Mouse (Mus musculus) ES-E14 (cell line): ENCODE measurements around the gene Tmem158. TPM values are rescaled to one million over a fixed set of nuclear protein-coding genes. Genes with fewer than 3 reads are reported as not detected.

Experiments used
- DNase-seq: peaks from one replicate; pipeline ENCODE4 v3.0.0-alpha.2; 2013; ENCODE audit warnings: low read depth, low spot score
- H3K27ac ChIP-seq: 2 replicates; pipeline ENCODE4 v1.5.1; 2012; ENCODE audit warnings: low read depth, mild to moderate bottlenecking, low read length, moderate library complexity, mixed read lengths; ENCODE audit not compliant: poor library complexity, insufficient read depth, severe bottlenecking
- H3K36me3 ChIP-seq: 2 replicates; pipeline ENCODE4 v1.6.1; 2012; ENCODE audit warnings: mild to moderate bottlenecking, low read length, moderate library complexity, mixed read lengths; ENCODE audit not compliant: control insufficient read depth, poor library complexity, insufficient read depth, severe bottlenecking
- H3K4me1 ChIP-seq, 2 experiments: fragments of 150-350 bp in 1 of 2; sonication (generic) in 1 of 2; 2 replicates each; pipeline ENCODE4 v1.6.1; 2012; ENCODE audit warnings: low read length in 2 of 2, mild to moderate bottlenecking in 1 of 2, mixed read lengths in 1 of 2; ENCODE audit not compliant: control insufficient read depth in 2 of 2, insufficient read depth in 2 of 2, poor library complexity in 1 of 2
- H3K4me3 ChIP-seq, 2 experiments: fragments of 150-350 bp in 1 of 2; sonication (generic) in 1 of 2; 2 replicates each; pipeline ENCODE4 v1.5.1; 2012; ENCODE audit warnings: low read length in 2 of 2, low read depth in 1 of 2, mild to moderate bottlenecking in 1 of 2, mixed read lengths in 1 of 2; ENCODE audit not compliant: insufficient read depth in 1 of 2, poor library complexity in 1 of 2, severe bottlenecking in 1 of 2
- H3K9ac ChIP-seq: 2 replicates; pipeline ENCODE4 v1.6.1; 2012; ENCODE audit warnings: low read depth, mild to moderate bottlenecking, low read length, mixed read lengths; ENCODE audit not compliant: poor library complexity, insufficient read depth, severe bottlenecking
- H3K9me3 ChIP-seq: fragments of 150-350 bp; sonication (generic); 2 replicates; pipeline ENCODE4 v1.6.1; 2012; ENCODE audit warnings: low read depth, mild to moderate bottlenecking, low read length; ENCODE audit not compliant: control insufficient read depth, insufficient read depth
- CHD2 ChIP-seq: IDR thresholded peaks from 2 replicates; pipeline ENCODE4 v1.6.1; 2014; ENCODE audit warnings: mild to moderate bottlenecking, low read depth, low read length, inconsistent platforms
- HCFC1 ChIP-seq: IDR thresholded peaks from 2 replicates; pipeline ENCODE4 v1.6.1; 2012; ENCODE audit warnings: low read length, inconsistent platforms, borderline replicate concordance; ENCODE audit not compliant: insufficient read depth
- MAFK ChIP-seq: IDR thresholded peaks from 2 replicates; pipeline ENCODE4 v1.6.1; 2014; ENCODE audit warnings: mild to moderate bottlenecking, low read depth, low read length, inconsistent platforms; ENCODE audit not compliant: insufficient read depth
- ZC3H11A ChIP-seq: IDR thresholded peaks from 2 replicates; pipeline ENCODE4 v1.6.1; 2012; ENCODE audit warnings: low read depth, mild to moderate bottlenecking, inconsistent platforms, low read length, borderline replicate concordance
- ZNF384 ChIP-seq: IDR thresholded peaks from 2 replicates; pipeline ENCODE4 v1.6.1; 2012; ENCODE audit warnings: low read depth, low read length, inconsistent platforms
- in situ Hi-C, 2 experiments: fragments of 600-800 bp; cut with MboI; formaldehyde crosslinking; loops; one replicate each; pipeline ENCODE4 v1.15.1; 2025; ENCODE audit warnings: low sequenced_read_pairs in 2 of 2, inconsistent platforms in 1 of 2; ENCODE audit not compliant: unreplicated experiment in 2 of 2
- total RNA-seq: library from RNA; depleted of rRNA; stranded (reverse); fragments of 300-350 nt; gene quantifications from 2 replicates; pipeline ENCODE4 v1.2.3, GENCODE M21; 2012

Tmem158 gene
- total RNA-seq, 1 experiment, result 4.8 TPM

DNA sequence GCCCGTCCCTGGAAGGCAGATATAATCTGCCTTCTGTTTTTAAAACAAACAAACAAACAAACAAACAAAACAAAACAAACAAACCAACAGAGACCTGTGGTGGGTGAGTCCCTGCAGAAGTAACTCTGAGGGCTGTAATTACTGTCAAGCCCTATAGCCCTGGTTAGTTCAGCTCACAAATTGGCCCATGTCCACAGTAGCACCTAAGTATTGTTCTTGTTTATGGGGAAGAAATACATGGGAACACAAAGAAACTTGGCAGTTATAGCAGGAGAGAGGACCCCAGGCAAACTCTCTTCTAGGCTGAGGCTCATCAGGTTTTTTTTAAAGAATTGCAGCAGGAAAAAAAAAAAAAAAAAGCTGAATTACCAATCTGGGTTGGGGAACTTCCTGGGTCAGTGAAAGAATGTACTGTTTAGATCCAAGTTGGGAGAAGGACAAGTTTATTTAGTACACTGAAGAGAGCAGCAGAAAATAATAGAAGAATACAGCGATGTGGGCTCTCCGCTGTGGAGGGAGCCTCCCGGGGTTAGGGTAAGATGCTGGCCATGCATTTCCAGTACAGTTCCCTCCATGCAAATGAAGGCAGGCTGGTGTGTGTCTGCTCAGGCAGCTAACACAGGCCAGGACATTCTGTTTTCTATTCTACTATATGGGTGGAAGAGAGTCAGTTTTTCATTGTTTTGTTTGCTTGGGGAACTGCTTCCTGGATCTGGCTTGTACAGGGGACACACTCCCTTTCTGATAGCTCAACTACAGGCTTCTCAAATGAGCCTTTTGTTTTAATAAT lies 22.1 kb downstream of the Tmem158 start:
- no peaks in the 10 kb centered on the region for H3K36me3 ChIP-seq
- H3K9ac ChIP-seq, result no peak overlapping the region
- no peak overlapping the region for H3K27ac ChIP-seq
- peaks cover 0 to 6% of the 10 kb centered on the region in 2 experiments; a peak in 1 of 4 replicates for H3K4me1 ChIP-seq
- no peaks in the 10 kb centered on the region for H3K9me3 ChIP-seq
- in situ Hi-C loops, result no loop called here
- DNase-seq, result no peak
- TF ChIP-seq ZNF384, result 0 out of 2 replicates have a peak, but pooled peaks have one; percentile 18
- TF ChIP-seq HCFC1, result no peak
- H3K4me3 ChIP-seq, result no peak overlapping the region

DNA sequence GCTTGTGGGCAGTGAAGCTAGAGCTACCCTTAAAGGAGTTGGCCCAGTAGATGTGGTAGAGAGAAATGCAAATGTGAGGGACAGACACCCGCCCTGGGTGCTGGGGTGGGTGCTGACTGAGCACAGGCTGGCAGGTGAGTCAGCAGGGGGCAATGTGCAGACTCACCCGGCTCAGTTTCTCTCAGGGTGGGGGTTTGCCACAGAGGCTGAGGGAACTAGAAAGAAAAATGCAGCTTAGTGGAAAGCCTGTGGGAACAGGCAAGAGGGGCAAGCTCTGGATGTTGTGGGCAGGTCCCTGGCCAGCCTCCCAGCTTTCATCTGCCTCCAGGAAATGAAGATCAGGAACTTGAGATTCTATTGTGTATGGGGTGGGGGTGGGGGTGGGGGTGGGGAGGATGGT lies 22.8 kb downstream of the Tmem158 start:
- no peaks in the 10 kb centered on the region for H3K9me3 ChIP-seq
- peaks cover 0 to 6% of the 10 kb centered on the region in 2 experiments; a peak in 1 of 4 replicates for H3K4me1 ChIP-seq
- H3K36me3 ChIP-seq, result no peaks in the 10 kb centered on the region
- no peak for TF ChIP-seq ZC3H11A
- TF ChIP-seq MAFK, result no peak
- TF ChIP-seq CHD2, result no peak
- no peak for TF ChIP-seq HCFC1
- no peak overlapping the region for H3K27ac ChIP-seq
- no peak overlapping the region for H3K4me3 ChIP-seq
- no peak overlapping the region for H3K9ac ChIP-seq
- no peak for DNase-seq
- in situ Hi-C loops, result no loop called here

- peaks cover 0 to 6% of the 10 kb centered on the region in 2 experiments; a peak in 1 of 4 replicates for H3K4me1 ChIP-seq
- no peaks in the 10 kb centered on the region for H3K9me3 ChIP-seq
- no peak overlapping the region for H3K4me3 ChIP-seq
- no peak for DNase-seq
- H3K27ac ChIP-seq, result no peak overlapping the region
- in situ Hi-C loops, result no loop called here
- TF ChIP-seq CHD2 (no peak), MAFK (no peak), ZNF384 (no peak), ZC3H11A (no peak), HCFC1 (no peak)
- H3K9ac ChIP-seq, result no peak overlapping the region
- H3K36me3 ChIP-seq, result no peaks in the 10 kb centered on the region
These were observed 24.9 kb downstream of the Tmem158 start for GRCm38 (mm10) chr9:123235621-123236020.

DNA sequence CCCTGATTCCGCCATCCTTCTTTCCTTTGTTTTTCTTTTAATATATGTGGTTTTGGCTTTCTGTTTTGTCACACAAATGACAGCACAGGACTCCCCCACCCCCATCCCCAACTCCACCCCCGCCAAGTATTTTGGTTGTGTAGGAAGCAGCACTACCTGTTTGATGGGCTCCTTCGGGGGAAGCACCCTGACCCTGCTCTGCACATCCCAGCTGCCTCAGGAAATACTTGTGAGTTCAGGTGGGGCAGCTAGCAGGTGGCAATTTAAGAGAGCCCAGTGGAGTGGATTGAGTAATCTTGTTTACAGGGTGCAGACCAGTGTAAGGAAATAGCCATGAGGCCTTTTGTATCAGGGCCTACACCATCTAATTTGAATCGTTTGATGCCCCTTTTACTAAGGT lies 30.7 kb downstream of the Tmem158 start:
- no peaks in the 10 kb centered on the region for H3K36me3 ChIP-seq
- TF ChIP-seq MAFK (no peak), ZC3H11A (no peak), ZNF384 (no peak), HCFC1 (no peak), CHD2 (no peak)
- H3K9me3 ChIP-seq, result no peaks in the 10 kb centered on the region
- no peak overlapping the region for H3K9ac ChIP-seq
- no peak overlapping the region for H3K4me3 ChIP-seq
- in situ Hi-C loops, result no loop called here
- H3K27ac ChIP-seq, result no peak overlapping the region
- no peaks in the 10 kb centered on the region for H3K4me1 ChIP-seq
- no peak for DNase-seq

- in situ Hi-C loops, result no loop called here
- Histone ChIP-seq H3K4me3 (no peak overlapping the region), H3K27ac (no peak overlapping the region), H3K9me3 (no peaks in the 10 kb centered on the region), H3K4me1 (no peaks in the 10 kb centered on the region), H3K9ac (no peak overlapping the region), H3K36me3 (no peaks in the 10 kb centered on the region)
- DNase-seq, result no peak
- TF ChIP-seq CHD2 (no peak), MAFK (no peak), ZNF384 (no peak), HCFC1 (no peak), ZC3H11A (no peak)
These were observed 31.9 kb downstream of the Tmem158 start for GRCm38 (mm10) chr9:123228671-123229070.
